Mouse (Mus musculus): ENCODE measurements around the gene Wwox. TPM values are rescaled to one million over a fixed set of nuclear protein-coding genes. Genes with fewer than 3 reads are reported as not detected.
A peak's percentile ranks its signal among the peaks of the same experiment; 100 is the strongest.

The Wwox gene
- polyA plus RNA-seq, 1 experiment from 2014 or later, result 9.0 TPM

DNA sequence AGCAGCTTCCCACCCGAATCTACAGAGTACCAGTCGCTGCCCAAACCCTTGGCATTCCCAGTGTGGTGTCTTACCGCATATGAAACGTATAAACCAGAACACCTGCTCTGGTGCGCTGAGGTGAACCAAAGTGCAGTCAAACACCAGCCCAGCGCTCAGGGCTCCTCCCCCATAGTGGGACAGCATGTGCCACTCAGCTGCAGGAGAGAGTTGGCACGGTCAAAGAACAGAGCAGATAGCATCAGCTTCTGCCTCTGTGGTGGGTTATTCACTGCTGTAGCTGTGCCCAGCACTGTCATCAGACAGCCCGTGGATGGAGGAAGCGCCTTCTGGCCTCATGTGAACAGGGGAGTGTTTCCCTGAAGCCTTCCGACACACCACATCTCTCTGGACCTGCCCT is 400.5 kb downstream of the Wwox start:
- no peak for ATAC-seq (ENCODE audit: extremely low read depth, insufficient number of reproducible peaks, low FRiP score, low TSS enrichment)
- WGBS, result 85% methylated on average over 10 of the region's 10 CpGs
- H3K4me3 ChIP-seq, result no peak overlapping the region
- no peaks in the 10 kb centered on the region for H3K27me3 ChIP-seq (replicated peaks)
- no peak overlapping the region for H3K27ac ChIP-seq (replicated peaks)
- no peaks in the 10 kb centered on the region for H3K9me3 ChIP-seq
- H3K4me2 ChIP-seq, result no peak overlapping the region
- H3K4me1 ChIP-seq, result peaks cover 5% of the 10 kb centered on the region
- no peak overlapping the region for H3K9ac ChIP-seq
- no peaks in the 10 kb centered on the region for H3K36me3 ChIP-seq

DNA sequence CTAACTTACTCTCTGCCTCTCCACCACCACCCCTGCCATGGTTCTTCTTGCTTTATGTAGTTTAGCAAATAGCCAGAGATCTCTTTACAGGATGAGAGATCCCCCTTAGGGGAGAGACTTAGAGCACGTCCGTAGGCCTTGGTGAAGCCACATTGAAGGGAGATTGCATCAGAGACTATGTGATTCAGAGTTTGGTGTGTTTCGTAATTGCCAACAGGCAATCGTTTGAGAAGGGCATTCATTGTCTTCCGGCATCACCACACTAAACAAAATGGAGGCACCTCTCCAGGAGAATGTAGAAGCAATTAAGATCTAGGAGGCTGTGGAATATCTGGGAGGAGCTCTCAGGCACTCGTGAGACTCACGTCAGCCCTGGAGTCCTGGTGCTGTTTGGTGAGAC is 408.2 kb downstream of the Wwox start:
- no peak overlapping the region for H3K27ac ChIP-seq (replicated peaks)
- ATAC-seq (ENCODE audit: extremely low read depth, insufficient number of reproducible peaks, low FRiP score, low TSS enrichment), result no peak
- WGBS, result 82% methylated on average over 7 of the region's 7 CpGs

DNA sequence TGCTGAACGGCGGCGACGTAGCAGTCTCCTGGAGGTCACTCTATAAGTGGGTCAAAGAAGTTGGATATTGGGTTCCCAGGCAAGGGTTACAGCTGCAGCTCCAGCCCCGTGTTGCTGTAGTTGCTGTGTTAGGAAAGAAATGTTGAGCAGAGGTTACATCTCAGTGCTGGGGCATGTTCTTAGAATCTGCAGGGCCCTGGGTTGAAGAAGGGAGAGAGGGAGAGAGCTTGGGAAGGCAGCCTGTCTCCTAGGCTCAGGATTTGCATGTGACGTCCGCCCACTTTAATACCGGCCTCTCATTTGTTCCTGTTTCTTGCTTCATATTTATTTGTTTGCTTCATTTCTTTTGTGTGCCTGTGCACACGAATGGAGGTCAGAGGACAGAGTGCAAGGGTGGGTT is 410.0 kb downstream of the Wwox start:
- 78% methylated on average over 9 of the region's 9 CpGs for WGBS
- Histone ChIP-seq H3K4me3 (no peak overlapping the region), H3K9me3 (no peaks in the 10 kb centered on the region), H3K4me2 (no peak overlapping the region), H3K27me3 (replicated peaks) (no peaks in the 10 kb centered on the region), H3K4me1 (0 out of 2 replicates have a peak, but pooled peaks cover 4% of the 10 kb centered on the region), H3K27ac (replicated peaks) (no peak overlapping the region), H3K36me3 (no peaks in the 10 kb centered on the region), H3K9ac (no peak overlapping the region)
- no peak for ATAC-seq (ENCODE audit: extremely low read depth, insufficient number of reproducible peaks, low FRiP score, low TSS enrichment)

More for the DNA sequence above, 408.2 kb downstream of the Wwox start:
- no peak overlapping the region for H3K9ac ChIP-seq
- H3K4me1 ChIP-seq, result 0 out of 2 replicates have a peak, but pooled peaks cover 4% of the 10 kb centered on the region
- H3K9me3 ChIP-seq, result no peaks in the 10 kb centered on the region
- H3K4me3 ChIP-seq, result no peak overlapping the region
- no peaks in the 10 kb centered on the region for H3K36me3 ChIP-seq
- H3K27me3 ChIP-seq (replicated peaks), result no peaks in the 10 kb centered on the region
- H3K4me2 ChIP-seq, result no peak overlapping the region

DNA sequence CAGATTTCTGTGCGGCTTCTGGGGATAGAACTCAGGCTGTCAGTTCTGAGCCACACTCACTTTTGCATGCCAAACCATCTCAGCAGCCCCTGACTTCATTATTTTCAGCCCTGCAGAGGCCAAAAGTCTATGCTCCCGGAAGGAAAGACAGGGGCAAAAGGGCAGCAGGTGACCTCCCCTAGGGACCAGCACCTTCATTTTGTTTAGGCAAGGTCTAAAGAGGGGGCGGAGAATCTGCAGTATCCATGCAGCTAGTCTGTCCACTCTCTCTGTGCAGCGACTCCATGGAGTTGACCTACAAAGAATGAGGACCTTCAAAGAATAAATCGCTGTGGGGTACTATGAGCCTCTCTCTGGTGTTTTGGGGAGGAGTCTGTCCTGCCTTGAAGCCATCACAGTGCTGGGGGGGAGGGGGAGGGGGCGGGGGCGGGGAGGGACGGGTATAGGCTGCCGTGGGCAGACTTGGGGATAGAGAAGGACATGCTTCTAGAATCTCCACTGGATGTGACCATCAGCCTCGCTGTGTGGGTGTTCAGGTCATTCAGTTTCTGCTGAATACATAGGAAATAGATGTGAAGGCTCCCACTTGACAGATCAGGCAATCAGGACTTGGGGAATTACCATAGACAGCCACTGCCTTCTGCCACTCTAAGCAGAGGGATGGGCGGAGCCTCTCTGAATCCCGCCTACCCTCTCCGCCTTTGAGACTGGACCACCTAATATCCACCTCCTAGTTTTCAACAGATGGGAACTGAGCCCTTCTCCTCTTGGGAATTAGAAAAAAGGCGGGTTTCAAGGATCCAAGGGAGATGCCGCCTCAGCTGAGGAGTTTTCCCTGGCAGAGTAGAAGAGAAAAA is 410.8 kb downstream of the Wwox start:
- Histone ChIP-seq H3K27me3 (replicated peaks) (no peaks in the 10 kb centered on the region), H3K36me3 (no peaks in the 10 kb centered on the region), H3K9ac (no peak overlapping the region), H3K27ac (replicated peaks) (no peak overlapping the region), H3K4me1 (0 out of 2 replicates have a peak, but pooled peaks cover 4% of the 10 kb centered on the region), H3K4me3 (no peak overlapping the region), H3K9me3 (no peaks in the 10 kb centered on the region), H3K4me2 (no peak overlapping the region; the same call in 1 of the 2 replicates)
- WGBS, result 40% methylated on average over 15 of the region's 15 CpGs
- ATAC-seq (ENCODE audit: extremely low read depth, insufficient number of reproducible peaks, low FRiP score, low TSS enrichment), result no peak

DNA sequence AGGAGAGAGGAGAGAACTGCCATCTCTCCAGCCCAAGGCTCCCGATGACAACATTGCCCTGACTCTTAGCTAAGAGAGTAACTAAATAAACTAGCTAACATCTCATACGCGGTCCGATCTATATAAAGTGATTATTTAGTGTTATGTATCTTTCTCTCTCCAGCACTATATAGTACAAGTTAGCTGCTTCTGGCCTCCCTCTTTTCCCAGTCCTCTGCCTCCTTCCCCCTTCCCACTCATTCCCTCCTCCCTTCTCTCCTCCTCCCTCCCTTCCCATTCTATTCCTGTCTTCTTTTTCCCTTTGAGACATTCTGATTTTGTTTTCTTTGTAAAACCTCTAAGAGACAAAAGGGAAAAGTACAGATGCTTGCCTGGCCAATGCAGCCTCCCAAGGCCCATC is 414.3 kb downstream of the Wwox start:
- Histone ChIP-seq H3K27ac (replicated peaks) (no peak overlapping the region), H3K4me1 (no peaks in the 10 kb centered on the region), H3K4me3 (no peak overlapping the region), H3K4me2 (no peak overlapping the region), H3K27me3 (replicated peaks) (no peaks in the 10 kb centered on the region), H3K9me3 (no peaks in the 10 kb centered on the region), H3K9ac (no peak overlapping the region), H3K36me3 (no peaks in the 10 kb centered on the region)
- 91% methylated on average over 4 of the region's 4 CpGs for WGBS
- no peak for ATAC-seq (ENCODE audit: extremely low read depth, insufficient number of reproducible peaks, low FRiP score, low TSS enrichment)

DNA sequence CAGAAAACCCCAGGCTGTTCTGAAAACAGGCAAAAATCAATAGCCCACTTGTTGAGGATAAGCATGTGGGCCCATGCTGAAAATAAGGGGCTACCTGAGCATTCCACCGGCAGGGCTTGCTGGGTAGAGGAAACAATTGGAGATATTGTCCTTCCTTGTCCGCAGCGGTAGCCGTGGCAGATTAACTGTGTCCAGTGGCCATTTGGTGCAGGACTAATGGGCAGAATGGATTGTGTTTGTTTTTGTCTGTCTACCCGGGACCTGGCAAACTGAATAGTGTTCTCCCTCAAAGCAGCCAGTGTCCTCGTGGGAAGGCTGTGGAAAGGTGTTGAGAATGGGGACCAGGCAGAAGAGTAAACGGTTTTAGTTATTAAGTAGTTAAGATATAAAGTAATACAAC is 416.4 kb downstream of the Wwox start:
- Histone ChIP-seq H3K27ac (replicated peaks) (no peak overlapping the region), H3K9ac (no peak overlapping the region), H3K4me2 (no peak overlapping the region), H3K9me3 (no peaks in the 10 kb centered on the region), H3K4me3 (no peak overlapping the region), H3K27me3 (replicated peaks) (no peaks in the 10 kb centered on the region), H3K4me1 (no peaks in the 10 kb centered on the region), H3K36me3 (no peaks in the 10 kb centered on the region)
- ATAC-seq (ENCODE audit: extremely low read depth, insufficient number of reproducible peaks, low FRiP score, low TSS enrichment), result no peak
- WGBS, result 51% methylated on average over 7 of the region's 7 CpGs

DNA sequence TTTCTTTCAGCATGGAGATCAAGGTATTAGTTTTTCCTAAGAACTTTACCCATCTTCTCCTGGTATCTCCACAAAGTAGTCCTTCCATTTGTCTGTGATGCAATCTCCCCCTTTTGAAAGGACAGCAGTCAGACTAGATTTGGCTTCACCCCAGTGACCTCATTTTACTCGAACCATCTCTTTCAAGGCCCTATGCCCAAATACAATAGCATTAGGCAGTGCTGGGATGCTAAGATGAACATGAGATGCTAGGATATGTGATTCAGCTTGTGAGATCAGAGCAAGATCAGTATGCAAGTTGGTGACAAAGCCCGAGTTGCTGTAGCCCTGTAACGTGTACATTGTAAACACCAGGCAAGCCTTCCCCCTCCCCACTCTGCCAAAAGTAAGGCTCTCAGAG is 426.5 kb downstream of the Wwox start:
- ATAC-seq (ENCODE audit: extremely low read depth, insufficient number of reproducible peaks, low FRiP score, low TSS enrichment), result no peak
- WGBS, result 66% methylated on average over 3 of the region's 3 CpGs
- no peak overlapping the region for H3K4me3 ChIP-seq

DNA sequence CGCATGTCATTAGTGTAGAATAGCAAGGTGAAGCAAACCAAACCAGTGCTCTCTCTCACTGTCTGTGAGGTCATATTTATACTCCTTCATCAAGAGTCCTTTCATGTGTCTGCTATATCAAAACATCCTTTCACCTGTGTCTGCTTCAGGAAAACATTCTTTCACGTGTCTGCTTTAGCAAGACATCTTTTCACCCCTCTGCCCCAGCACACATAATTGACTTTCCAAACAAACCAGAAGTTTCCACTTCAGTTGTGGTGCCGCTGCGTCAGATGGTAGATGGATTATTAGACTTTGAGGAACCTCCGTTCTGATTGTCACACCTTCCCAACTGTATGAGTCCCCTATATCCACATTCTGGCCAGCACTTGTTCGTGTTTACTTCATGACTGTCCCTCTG is 429.9 kb downstream of the Wwox start:
- Histone ChIP-seq H3K27me3 (replicated peaks) (no peaks in the 10 kb centered on the region), H3K4me1 (peaks cover 6% of the 10 kb centered on the region; the same call in 1 of the 2 replicates), H3K4me2 (no peak overlapping the region), H3K9ac (no peak overlapping the region), H3K4me3 (no peak overlapping the region), H3K27ac (replicated peaks) (no peak overlapping the region), H3K36me3 (no peaks in the 10 kb centered on the region), H3K9me3 (no peaks in the 10 kb centered on the region)
- 82% methylated on average over 6 of the region's 6 CpGs for WGBS
- ATAC-seq (ENCODE audit: extremely low read depth, insufficient number of reproducible peaks, low FRiP score, low TSS enrichment), result no peak

More for the DNA sequence above, 426.5 kb downstream of the Wwox start:
- H3K4me1 ChIP-seq, result no peaks in the 10 kb centered on the region
- no peaks in the 10 kb centered on the region for H3K36me3 ChIP-seq
- H3K9me3 ChIP-seq, result no peaks in the 10 kb centered on the region
- no peak overlapping the region for H3K9ac ChIP-seq
- H3K4me2 ChIP-seq, result no peak overlapping the region
- H3K27ac ChIP-seq (replicated peaks), result no peak overlapping the region
- H3K27me3 ChIP-seq (replicated peaks), result no peaks in the 10 kb centered on the region

DNA sequence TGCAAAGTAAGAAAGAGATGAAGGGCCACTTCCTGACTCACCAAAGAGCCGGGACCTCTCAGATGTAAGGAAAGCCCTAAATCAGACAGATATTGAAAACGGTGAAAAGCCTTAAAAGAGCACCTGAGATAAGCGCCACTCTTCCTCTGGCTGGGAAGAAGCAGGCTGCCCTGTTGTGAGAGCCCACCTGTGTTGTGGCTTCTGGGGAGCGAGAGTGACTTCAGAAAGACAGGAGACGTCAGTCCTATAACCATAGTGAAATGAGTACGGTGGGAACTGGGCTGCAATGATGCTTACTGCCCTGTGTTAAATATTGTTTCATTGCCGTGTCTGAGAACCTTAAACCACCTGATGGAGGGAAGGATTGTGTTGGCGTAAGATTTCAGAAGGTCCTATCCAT is 431.0 kb downstream of the Wwox start:
- H3K9me3 ChIP-seq, result no peaks in the 10 kb centered on the region
- H3K27me3 ChIP-seq (replicated peaks), result no peaks in the 10 kb centered on the region
- H3K4me1 ChIP-seq, result peaks cover 6% of the 10 kb centered on the region; the same call in 1 of the 2 replicates
- no peak overlapping the region for H3K4me2 ChIP-seq
- H3K27ac ChIP-seq (replicated peaks), result no peak overlapping the region
- no peaks in the 10 kb centered on the region for H3K36me3 ChIP-seq
- no peak overlapping the region for H3K9ac ChIP-seq
- WGBS, result 79% methylated on average over 8 of the region's 8 CpGs
- ATAC-seq (ENCODE audit: extremely low read depth, insufficient number of reproducible peaks, low FRiP score, low TSS enrichment), result no peak
- H3K4me3 ChIP-seq, result no peak overlapping the region

DNA sequence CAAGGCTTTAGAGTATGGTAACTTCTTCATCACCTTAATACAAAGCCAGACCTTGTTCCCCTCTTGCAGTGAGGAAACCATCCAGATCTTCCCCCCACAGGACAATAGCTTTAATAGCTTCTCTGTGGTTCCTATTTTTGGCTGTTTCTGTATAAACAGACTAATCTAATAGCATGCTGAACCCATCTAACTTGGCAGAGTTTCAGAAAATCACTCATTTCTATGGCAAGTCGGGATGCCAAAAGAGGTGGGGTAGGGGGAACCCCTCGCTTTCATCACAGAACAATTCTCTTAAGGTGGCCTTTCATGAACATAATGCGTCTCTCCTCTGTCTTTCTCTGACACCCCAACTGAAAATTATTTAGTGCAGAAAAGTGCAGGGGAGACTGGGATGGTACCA is 433.0 kb downstream of the Wwox start:
- Histone ChIP-seq H3K4me2 (no peak overlapping the region), H3K9me3 (no peaks in the 10 kb centered on the region), H3K4me1 (peaks cover 23% of the 10 kb centered on the region), H3K27me3 (replicated peaks) (no peaks in the 10 kb centered on the region), H3K4me3 (no peak overlapping the region), H3K27ac (replicated peaks) (no peak overlapping the region), H3K9ac (no peak overlapping the region), H3K36me3 (no peaks in the 10 kb centered on the region)
- 54% methylated on average over 3 of the region's 3 CpGs for WGBS
- no peak for ATAC-seq (ENCODE audit: extremely low read depth, insufficient number of reproducible peaks, low FRiP score, low TSS enrichment)

DNA sequence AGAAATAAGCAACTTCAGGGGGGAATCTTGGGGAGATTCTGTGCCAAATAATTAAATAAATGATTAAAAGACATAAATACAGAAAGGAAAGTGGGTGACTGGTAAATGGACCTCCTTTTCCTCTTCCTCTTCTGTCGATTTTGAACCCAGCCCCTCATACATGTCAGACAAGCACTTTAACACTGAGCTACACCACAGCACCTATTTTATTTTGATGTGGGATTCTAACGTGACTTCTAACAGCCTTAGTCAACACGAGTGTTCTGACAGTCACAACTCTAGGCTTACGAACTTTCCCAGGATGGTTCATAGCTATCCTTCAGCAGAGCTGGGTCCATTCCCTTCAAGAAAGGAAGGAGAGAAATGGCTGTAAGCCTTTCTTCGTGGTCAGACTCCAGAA is 435.7 kb downstream of the Wwox start:
- WGBS, result 80% methylated on average over 5 of the region's 5 CpGs
- no peak for ATAC-seq (ENCODE audit: extremely low read depth, insufficient number of reproducible peaks, low FRiP score, low TSS enrichment)
- 0 out of 2 replicates have a peak, but pooled peaks cover 3% of the 10 kb centered on the region for H3K27me3 ChIP-seq (replicated peaks)

DNA sequence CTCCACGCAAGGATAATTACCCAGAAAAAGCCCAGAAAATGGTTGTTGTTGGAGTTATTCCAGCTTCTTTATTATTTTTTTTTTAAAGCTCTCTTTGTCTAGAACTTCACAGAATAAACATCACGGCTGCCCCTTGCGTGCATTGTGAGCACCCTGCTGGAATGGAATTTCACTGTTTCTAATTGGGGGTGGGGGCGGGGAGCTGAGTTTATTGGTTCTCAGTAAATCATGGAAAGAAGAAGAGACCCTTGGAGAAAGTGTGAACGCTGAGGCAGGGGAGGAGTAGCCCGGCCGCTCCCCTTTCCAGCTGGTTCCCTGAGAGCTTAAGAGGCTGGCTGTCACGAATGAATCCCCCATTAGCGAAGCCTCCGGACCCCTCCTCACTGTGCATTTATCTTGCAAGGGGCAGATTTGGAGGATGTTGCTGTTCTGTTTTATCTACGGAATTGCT is 436.7 kb downstream of the Wwox start:
- Histone ChIP-seq H3K4me2 (peak overlapping the region; percentile 53), H3K9ac (no peak overlapping the region), H3K9me3 (no peaks in the 10 kb centered on the region), H3K36me3 (no peaks in the 10 kb centered on the region), H3K4me1 (peaks cover 53% of the 10 kb centered on the region), H3K27me3 (replicated peaks) (0 out of 2 replicates have a peak, but pooled peaks cover 3% of the 10 kb centered on the region), H3K4me3 (no peak overlapping the region), H3K27ac (replicated peaks) (peak overlapping the region; percentile 67)
- 25% methylated on average over 11 of the region's 11 CpGs for WGBS
- no peak for ATAC-seq (ENCODE audit: extremely low read depth, insufficient number of reproducible peaks, low FRiP score, low TSS enrichment)

More for the DNA sequence above, 435.7 kb downstream of the Wwox start:
- no peaks in the 10 kb centered on the region for H3K9me3 ChIP-seq
- peaks cover 49% of the 10 kb centered on the region for H3K4me1 ChIP-seq
- H3K4me3 ChIP-seq, result no peak overlapping the region
- no peak overlapping the region for H3K4me2 ChIP-seq
- H3K9ac ChIP-seq, result no peak overlapping the region
- H3K36me3 ChIP-seq, result no peaks in the 10 kb centered on the region
- H3K27ac ChIP-seq (replicated peaks), result no peak overlapping the region

All from heart, embryonic 13.5 days (tissue).